Mouse (Mus musculus): Measurements from ENCODE around the gene E130308A19Rik. TPM values are rescaled to one million over a fixed set of nuclear protein-coding genes. Genes with fewer than 3 reads are reported as not detected.

The E130308A19Rik gene
- polyA plus RNA-seq, 1 experiment from 2014 or later, result 8.3 TPM

DNA sequence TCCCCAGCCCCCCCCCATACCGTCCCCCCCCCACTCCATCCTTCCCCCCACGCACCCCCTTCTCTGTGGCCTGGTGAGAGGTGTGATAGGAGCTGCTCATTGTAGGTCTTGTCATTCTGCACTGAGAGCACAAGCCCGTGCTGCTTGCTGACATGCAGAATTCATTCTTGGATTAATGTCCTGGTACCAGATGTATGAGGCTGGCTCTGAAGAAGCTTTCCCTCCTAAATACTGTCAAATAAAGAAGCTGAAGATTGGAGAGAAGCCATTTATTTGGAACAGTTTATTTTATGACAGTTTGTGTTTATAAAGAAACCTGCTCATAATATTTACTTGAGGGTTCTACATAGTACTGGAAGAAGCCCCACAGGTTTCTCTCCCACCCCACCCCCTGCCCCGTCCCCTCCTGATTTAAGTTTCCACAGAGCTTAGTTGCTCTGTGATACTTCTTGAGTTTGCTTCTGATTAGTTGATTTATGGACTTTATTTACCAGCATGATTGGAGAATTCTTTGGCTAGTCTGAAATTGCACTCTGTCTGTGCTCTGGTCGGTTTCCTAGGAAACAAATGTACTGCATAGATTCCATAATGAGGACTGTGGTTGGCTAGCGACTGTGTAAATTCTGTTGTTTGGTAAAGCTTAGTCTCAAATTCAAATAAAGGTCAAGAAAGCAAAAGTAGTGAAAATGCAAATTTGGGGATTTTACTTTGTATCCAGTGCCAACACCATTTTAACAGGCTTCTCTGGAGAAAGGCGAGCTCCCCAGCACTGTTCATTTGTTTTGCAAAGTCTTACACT is 3.3 kb downstream of the E130308A19Rik start:
- Histone ChIP-seq H3K27me3 (ENCODE audit: control insufficient read depth, insufficient read depth, low read depth, low read length) (no peaks in the 10 kb centered on the region), H3K9ac (ENCODE audit: low read depth, low read length) (no peak overlapping the region), H3K27ac (ENCODE audit: low read length) (no peak overlapping the region), H3K36me3 (ENCODE audit: control insufficient read depth, insufficient read depth) (no peaks in the 10 kb centered on the region), H3K9me3 (replicated peaks; ENCODE audit: control insufficient read depth, low read length) (no peaks in the 10 kb centered on the region), H3K4me1 (ENCODE audit: control insufficient read depth, low read depth, low read length) (peaks cover 9% of the 10 kb centered on the region), H3K4me3 (ENCODE audit: low read depth, low read length) (no peak overlapping the region), H3K4me2 (ENCODE audit: low read depth, low read length) (no peak overlapping the region)
- ATAC-seq (ENCODE audit: low read depth), result no peak
- WGBS (ENCODE audit: insufficient replicate concordance), result 46% methylated on average over 7 of the region's 7 CpGs

DNA sequence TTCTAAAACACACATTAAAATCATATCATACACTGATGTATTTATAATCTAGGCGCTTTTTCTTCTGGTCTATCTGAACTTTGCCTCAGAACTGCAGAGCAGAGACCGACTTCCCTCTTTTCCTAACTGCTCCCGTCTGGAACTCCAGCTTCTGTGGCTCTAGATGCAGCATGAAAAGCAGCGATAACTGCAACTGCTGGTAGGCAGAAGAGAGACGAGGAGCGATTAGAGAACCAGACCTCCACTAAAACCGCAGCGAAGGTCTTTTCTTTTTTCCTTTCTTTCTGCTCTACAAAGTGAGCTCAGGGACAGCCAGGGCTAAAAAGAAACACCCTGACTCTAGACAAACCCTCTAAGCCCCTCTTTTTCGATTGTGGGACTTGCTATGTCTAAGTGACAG is 4.1 kb downstream of the E130308A19Rik start:
- H3K9ac ChIP-seq (ENCODE audit: low read depth, low read length), result no peak overlapping the region
- H3K36me3 ChIP-seq (ENCODE audit: control insufficient read depth, insufficient read depth), result no peaks in the 10 kb centered on the region
- WGBS (ENCODE audit: insufficient replicate concordance), result 50% methylated on average over 9 of the region's 9 CpGs
- H3K4me3 ChIP-seq (ENCODE audit: low read depth, low read length), result no peak overlapping the region
- no peaks in the 10 kb centered on the region for H3K9me3 ChIP-seq (replicated peaks; ENCODE audit: control insufficient read depth, low read length)
- no peak overlapping the region for H3K27ac ChIP-seq (ENCODE audit: low read length)
- ATAC-seq (ENCODE audit: low read depth), result no peak
- peaks cover 12% of the 10 kb centered on the region for H3K4me1 ChIP-seq (ENCODE audit: control insufficient read depth, low read depth, low read length)
- H3K4me2 ChIP-seq (ENCODE audit: low read depth, low read length), result peak overlapping the region; percentile 18; the same call in 1 of the 2 replicates
- H3K27me3 ChIP-seq (ENCODE audit: control insufficient read depth, insufficient read depth, low read depth, low read length), result no peaks in the 10 kb centered on the region

DNA sequence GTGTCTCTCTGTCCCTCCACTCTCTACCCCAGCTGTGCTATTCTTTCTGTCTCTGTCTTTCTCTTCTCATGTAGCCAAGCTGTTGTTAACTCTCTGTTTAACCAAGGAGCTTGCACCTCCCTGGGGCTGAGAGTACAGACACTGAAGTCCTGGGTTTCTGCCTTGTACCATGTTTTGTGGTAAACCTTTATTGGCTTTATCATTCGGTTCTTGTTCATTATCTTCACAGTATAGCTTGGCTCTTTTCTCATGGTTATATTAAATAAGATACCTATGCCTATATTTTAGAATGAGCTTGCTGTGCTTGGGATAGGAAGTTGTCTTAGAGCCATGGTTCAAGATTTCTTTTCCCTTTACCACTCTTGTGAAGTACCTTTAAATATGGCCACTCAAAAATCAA is 8.5 kb downstream of the E130308A19Rik start:
- ATAC-seq (ENCODE audit: low read depth), result no peak
- Histone ChIP-seq H3K36me3 (ENCODE audit: control insufficient read depth, insufficient read depth) (no peaks in the 10 kb centered on the region), H3K27me3 (ENCODE audit: control insufficient read depth, insufficient read depth, low read depth, low read length) (no peaks in the 10 kb centered on the region), H3K27ac (ENCODE audit: low read length) (no peak overlapping the region), H3K4me2 (ENCODE audit: low read depth, low read length) (no peak overlapping the region), H3K4me1 (ENCODE audit: control insufficient read depth, low read depth, low read length) (peaks cover 13% of the 10 kb centered on the region), H3K4me3 (ENCODE audit: low read depth, low read length) (no peak overlapping the region), H3K9me3 (replicated peaks; ENCODE audit: control insufficient read depth, low read length) (no peaks in the 10 kb centered on the region), H3K9ac (ENCODE audit: low read depth, low read length) (no peak overlapping the region)
- WGBS (ENCODE audit: insufficient replicate concordance), result 14% methylated on average over 1 of the region's 1 CpGs

DNA sequence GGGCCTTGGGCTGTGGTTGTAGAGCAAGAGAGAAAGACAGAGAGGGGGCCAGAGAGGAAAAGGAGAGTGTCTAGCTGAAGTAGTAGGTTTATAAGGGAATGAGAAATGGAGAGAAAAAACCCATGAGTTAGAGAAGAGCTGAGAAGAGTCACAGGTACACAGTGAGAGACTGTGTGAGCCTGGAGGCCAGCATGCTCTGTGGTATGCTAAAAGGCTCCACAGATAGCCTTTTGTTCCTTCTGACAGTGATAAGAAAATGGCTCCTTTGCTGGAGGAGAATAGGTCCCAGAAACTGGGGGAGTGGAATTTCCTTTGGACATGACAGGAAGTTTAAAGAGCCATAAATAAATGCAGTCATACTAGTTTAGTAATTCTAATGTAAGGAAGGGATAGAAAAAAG is 13.2 kb downstream of the E130308A19Rik start:
- H3K4me3 ChIP-seq (ENCODE audit: low read depth, low read length), result no peak overlapping the region
- H3K9ac ChIP-seq (ENCODE audit: low read depth, low read length), result no peak overlapping the region
- no peaks in the 10 kb centered on the region for H3K27me3 ChIP-seq (ENCODE audit: control insufficient read depth, insufficient read depth, low read depth, low read length)
- peak overlapping the region; percentile 25; the same call in 1 of the 2 replicates for H3K27ac ChIP-seq (ENCODE audit: low read length)
- no peak; the same call in 1 of the 2 replicates for ATAC-seq (ENCODE audit: low read depth)
- H3K4me1 ChIP-seq (ENCODE audit: control insufficient read depth, low read depth, low read length), result peaks cover 35% of the 10 kb centered on the region
- H3K4me2 ChIP-seq (ENCODE audit: low read depth, low read length), result no peak overlapping the region
- H3K9me3 ChIP-seq (replicated peaks; ENCODE audit: control insufficient read depth, low read length), result no peaks in the 10 kb centered on the region
- no peaks in the 10 kb centered on the region for H3K36me3 ChIP-seq (ENCODE audit: control insufficient read depth, insufficient read depth)

DNA sequence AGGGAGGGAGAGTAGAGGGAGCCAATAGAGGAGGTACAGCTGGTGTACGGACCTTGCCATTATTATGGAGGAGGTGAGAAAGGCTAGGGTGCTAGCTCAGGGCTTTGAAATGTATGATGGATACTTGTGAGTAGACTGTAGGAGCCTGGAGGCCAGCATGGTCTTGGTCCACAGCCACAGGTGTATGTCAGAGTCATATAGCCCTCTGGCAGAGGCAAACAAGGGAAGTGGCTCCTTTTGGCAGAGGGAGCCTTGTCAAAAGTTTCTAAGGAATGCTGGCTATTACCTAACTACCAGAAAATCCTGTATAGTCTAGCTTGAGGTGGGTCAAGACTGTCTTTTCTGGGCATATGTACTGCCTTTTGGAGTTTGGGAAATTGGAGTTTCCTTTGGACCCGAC is 14.7 kb downstream of the E130308A19Rik start:
- Histone ChIP-seq H3K4me1 (ENCODE audit: control insufficient read depth, low read depth, low read length) (peaks cover 39% of the 10 kb centered on the region), H3K9ac (ENCODE audit: low read depth, low read length) (no peak overlapping the region), H3K27me3 (ENCODE audit: control insufficient read depth, insufficient read depth, low read depth, low read length) (no peaks in the 10 kb centered on the region), H3K9me3 (replicated peaks; ENCODE audit: control insufficient read depth, low read length) (no peaks in the 10 kb centered on the region), H3K27ac (ENCODE audit: low read length) (no peak overlapping the region), H3K4me3 (ENCODE audit: low read depth, low read length) (no peak overlapping the region), H3K36me3 (ENCODE audit: control insufficient read depth, insufficient read depth) (no peaks in the 10 kb centered on the region), H3K4me2 (ENCODE audit: low read depth, low read length) (no peak overlapping the region)
- WGBS (ENCODE audit: insufficient replicate concordance), result 77% methylated on average over 2 of the region's 2 CpGs
- no peak for ATAC-seq (ENCODE audit: low read depth)

DNA sequence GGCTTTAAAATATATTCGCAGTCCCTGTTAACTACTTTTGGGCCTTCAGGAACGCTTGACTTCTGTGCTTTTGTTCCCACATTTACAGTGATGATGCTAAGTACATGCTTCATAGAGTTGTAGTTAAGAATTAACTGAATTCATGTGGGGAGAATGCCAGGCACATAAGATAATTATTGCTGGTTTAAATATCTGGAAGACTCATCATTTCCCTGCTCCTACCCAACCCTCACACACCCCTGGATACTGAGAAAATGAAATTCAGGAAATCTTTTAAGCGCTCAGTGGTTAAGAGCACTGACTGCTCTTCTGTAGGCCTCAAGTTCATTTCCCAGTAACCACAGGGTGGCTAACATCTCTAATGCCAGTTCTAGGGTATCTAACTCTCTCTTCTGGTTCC is 16.0 kb downstream of the E130308A19Rik start:
- Histone ChIP-seq H3K9ac (ENCODE audit: low read depth, low read length) (no peak overlapping the region), H3K27ac (ENCODE audit: low read length) (no peak overlapping the region), H3K36me3 (ENCODE audit: control insufficient read depth, insufficient read depth) (no peaks in the 10 kb centered on the region), H3K4me2 (ENCODE audit: low read depth, low read length) (no peak overlapping the region), H3K4me1 (ENCODE audit: control insufficient read depth, low read depth, low read length) (peaks cover 44% of the 10 kb centered on the region), H3K4me3 (ENCODE audit: low read depth, low read length) (no peak overlapping the region), H3K9me3 (replicated peaks; ENCODE audit: control insufficient read depth, low read length) (no peaks in the 10 kb centered on the region), H3K27me3 (ENCODE audit: control insufficient read depth, insufficient read depth, low read depth, low read length) (no peaks in the 10 kb centered on the region)
- ATAC-seq (ENCODE audit: low read depth), result no peak
- 76% methylated on average over 3 of the region's 3 CpGs for WGBS (ENCODE audit: insufficient replicate concordance)

DNA sequence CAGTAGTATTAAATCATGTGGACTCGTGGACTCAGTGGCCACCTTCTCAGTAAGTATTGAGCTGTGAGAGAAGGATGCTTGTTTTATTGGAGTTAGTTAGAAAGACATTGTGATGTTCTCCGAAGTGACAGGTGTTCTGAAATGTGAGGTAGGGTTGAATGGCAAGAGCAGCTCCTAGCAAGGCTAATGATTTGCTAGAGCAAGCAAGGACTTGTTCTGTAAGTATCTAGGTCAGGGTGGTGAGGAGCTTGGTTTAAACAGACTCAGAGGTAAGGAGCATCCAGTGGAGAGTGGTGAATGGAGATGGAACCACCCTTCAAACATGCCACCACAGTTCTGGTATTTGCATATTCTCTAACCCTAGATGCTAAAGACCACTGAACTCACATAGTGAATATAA is 16.6 kb downstream of the E130308A19Rik start:
- Histone ChIP-seq H3K27me3 (ENCODE audit: control insufficient read depth, insufficient read depth, low read depth, low read length) (no peaks in the 10 kb centered on the region), H3K4me2 (ENCODE audit: low read depth, low read length) (no peak overlapping the region), H3K9me3 (replicated peaks; ENCODE audit: control insufficient read depth, low read length) (no peaks in the 10 kb centered on the region), H3K36me3 (ENCODE audit: control insufficient read depth, insufficient read depth) (no peaks in the 10 kb centered on the region), H3K9ac (ENCODE audit: low read depth, low read length) (no peak overlapping the region), H3K27ac (ENCODE audit: low read length) (no peak overlapping the region; the same call in 1 of the 2 replicates), H3K4me3 (ENCODE audit: low read depth, low read length) (no peak overlapping the region), H3K4me1 (ENCODE audit: control insufficient read depth, low read depth, low read length) (peaks cover 46% of the 10 kb centered on the region)
- ATAC-seq (ENCODE audit: low read depth), result no peak
- WGBS (ENCODE audit: insufficient replicate concordance), result 64% methylated on average over 2 of the region's 2 CpGs

DNA sequence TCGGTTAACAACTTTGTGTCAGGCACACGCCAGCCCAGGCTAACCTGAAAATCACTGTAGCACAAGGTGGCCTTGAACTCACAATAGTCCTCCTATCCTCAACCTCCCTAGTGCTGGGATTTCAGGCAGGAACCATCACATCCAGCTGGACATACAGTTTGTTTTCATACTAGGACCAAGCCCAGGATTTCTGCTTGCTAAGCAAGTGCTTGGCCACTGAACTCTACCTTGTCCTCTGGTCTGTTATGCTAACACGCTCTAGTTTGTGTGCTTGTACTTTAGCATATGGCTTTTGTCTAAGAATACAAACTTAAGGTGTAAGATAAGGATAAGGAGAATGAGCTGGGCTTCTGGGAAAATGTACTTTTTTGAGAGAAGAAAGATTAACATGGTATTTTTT is 18.4 kb downstream of the E130308A19Rik start:
- no peak for ATAC-seq (ENCODE audit: low read depth)
- Histone ChIP-seq H3K27ac (ENCODE audit: low read length) (peak overlapping the region; percentile 50; the same call in 1 of the 2 replicates), H3K9me3 (replicated peaks; ENCODE audit: control insufficient read depth, low read length) (no peaks in the 10 kb centered on the region), H3K4me1 (ENCODE audit: control insufficient read depth, low read depth, low read length) (peaks cover 52% of the 10 kb centered on the region), H3K4me2 (ENCODE audit: low read depth, low read length) (no peak overlapping the region), H3K36me3 (ENCODE audit: control insufficient read depth, insufficient read depth) (no peaks in the 10 kb centered on the region), H3K4me3 (ENCODE audit: low read depth, low read length) (no peak overlapping the region), H3K9ac (ENCODE audit: low read depth, low read length) (no peak overlapping the region), H3K27me3 (ENCODE audit: control insufficient read depth, insufficient read depth, low read depth, low read length) (no peaks in the 10 kb centered on the region)
- 54% methylated on average over 3 of the region's 3 CpGs for whole genome bisulfite sequencing (ENCODE audit: insufficient replicate concordance)

DNA sequence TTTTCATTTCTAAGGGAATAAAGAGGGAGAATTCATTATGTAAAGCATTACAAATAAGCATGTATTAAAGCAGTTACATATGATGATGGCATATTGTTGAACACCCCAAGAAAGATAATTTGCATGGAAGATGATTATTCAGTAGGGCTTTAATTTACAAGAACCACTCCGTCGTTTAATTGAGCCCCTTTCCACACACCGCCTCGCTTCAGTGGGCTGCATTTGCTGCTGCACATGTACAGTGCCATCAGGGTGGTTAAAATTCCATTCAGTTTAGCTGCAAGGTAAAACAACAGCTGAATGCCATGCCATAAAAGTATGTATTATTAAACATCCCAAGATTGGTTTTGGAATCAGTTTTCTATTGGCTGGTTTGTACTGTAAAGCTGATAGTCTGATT is 19.0 kb downstream of the E130308A19Rik start:
- no peak overlapping the region for H3K27ac ChIP-seq (ENCODE audit: low read length)
- H3K4me1 ChIP-seq (ENCODE audit: control insufficient read depth, low read depth, low read length), result peaks cover 52% of the 10 kb centered on the region
- H3K9me3 ChIP-seq (replicated peaks; ENCODE audit: control insufficient read depth, low read length), result no peaks in the 10 kb centered on the region
- H3K9ac ChIP-seq (ENCODE audit: low read depth, low read length), result no peak overlapping the region
- no peaks in the 10 kb centered on the region for H3K36me3 ChIP-seq (ENCODE audit: control insufficient read depth, insufficient read depth)
- no peak for ATAC-seq (ENCODE audit: low read depth)
- H3K4me2 ChIP-seq (ENCODE audit: low read depth, low read length), result no peak overlapping the region
- no peak overlapping the region for H3K4me3 ChIP-seq (ENCODE audit: low read depth, low read length)
- no peaks in the 10 kb centered on the region for H3K27me3 ChIP-seq (ENCODE audit: control insufficient read depth, insufficient read depth, low read depth, low read length)
- WGBS (ENCODE audit: insufficient replicate concordance), result 87% methylated on average over 4 of the region's 4 CpGs

Measured in liver, embryonic 16.5 days (tissue).